ENCODE assay signal across 11 mouse cellular contexts in the genomic region with DNA sequence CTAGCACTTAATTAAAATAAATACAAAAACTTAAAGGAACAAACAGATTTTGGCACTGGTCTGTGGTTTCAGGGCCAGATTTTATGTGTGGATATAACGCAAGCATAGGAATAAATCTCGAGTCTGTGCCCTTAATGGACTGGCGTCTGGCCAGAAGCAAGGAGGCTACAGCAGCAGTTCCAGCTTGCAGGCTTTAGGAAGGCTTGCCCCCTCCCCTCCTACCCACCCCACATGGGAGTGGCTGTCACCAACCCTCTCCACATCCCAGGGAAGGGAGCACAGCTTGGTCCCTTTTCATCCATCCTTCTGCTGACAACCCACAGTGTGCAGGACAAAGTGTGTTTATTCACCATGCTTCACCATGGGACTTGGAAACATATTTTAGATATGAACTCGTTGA.
DNase-seq lines count a peak whose midpoint lies in the region; ATAC-seq and TF ChIP-seq lines count a peak whose summit lies in the region.
"Had no signal": no experiment of that assay in that cellular context is flagged by ENCODE, and none has a peak within 500 bp of the region (broad histone marks: within the 10 kb centered on the region; RNA-seq: fewer than 3 reads in every experiment).

No protein-coding gene starts in this region.

- H3K4me1 ChIP-seq in embryonic facial prominence, embryonic 14.5 days (ENCODE audit: control insufficient read depth, insufficient read depth, low read length): peaks cover 5% of the 10 kb centered on the region; the same call in 1 of the 2 replicates
- H3K4me1 ChIP-seq in embryonic facial prominence, embryonic 10.5 days: peaks cover 6% of the 10 kb centered on the region
- H3K4me1 ChIP-seq in lung, embryonic 14.5 days (ENCODE audit: insufficient read depth): peaks cover 3% of the 10 kb centered on the region; the same call in 1 of the 2 replicates
- peaks cover 17% of the 10 kb centered on the region for H3K4me1 ChIP-seq in hindbrain, postnatal 0 days (ENCODE audit: insufficient read depth, low read length)

- no peaks in the 10 kb centered on the region for H3K9me3 ChIP-seq in embryonic facial prominence, embryonic 14.5 days (ENCODE audit: control insufficient read depth, low read length)
- H3K9me3 ChIP-seq in embryonic facial prominence, embryonic 10.5 days: no peaks in the 10 kb centered on the region
- no peaks in the 10 kb centered on the region for H3K9me3 ChIP-seq in lung, embryonic 14.5 days (ENCODE audit: low read depth, low read length)
- H3K9me3 ChIP-seq in hindbrain, postnatal 0 days (ENCODE audit: low read length): no peaks in the 10 kb centered on the region
- H3K9me3 ChIP-seq: embryonic facial prominence, embryonic 15.5 days had no signal

- no peaks in the 10 kb centered on the region for H3K36me3 ChIP-seq in embryonic facial prominence, embryonic 14.5 days (ENCODE audit: control insufficient read depth, insufficient read depth, low read length)
- no peaks in the 10 kb centered on the region for H3K36me3 ChIP-seq in embryonic facial prominence, embryonic 10.5 days (replicated peaks)
- H3K36me3 ChIP-seq in lung, embryonic 14.5 days (ENCODE audit: insufficient read depth): no peaks in the 10 kb centered on the region
- no peaks in the 10 kb centered on the region for H3K36me3 ChIP-seq in hindbrain, postnatal 0 days (ENCODE audit: insufficient read depth, low read length)
- H3K36me3 ChIP-seq: embryonic facial prominence, embryonic 15.5 days had no signal

- DNase-seq in embryonic facial prominence, embryonic 14.5 days (ENCODE audit: low spot score): peak; percentile 48
- DNase-seq in embryonic facial prominence, embryonic 10.5 days (ENCODE audit: low spot score): no peak
- peak; percentile 85 for DNase-seq in lung, embryonic 14.5 days
- DNase-seq in lung, postnatal 36 days: no peak
- peak; percentile 8 for DNase-seq in brain, adult 2 months (ENCODE audit: low read depth, low spot score)
- DNase-seq in hindbrain, postnatal 0 days (ENCODE audit: low spot score): peak; percentile 76
- no peak for DNase-seq in ovary, postnatal 10 days (ENCODE audit: low spot score)
- no peak for DNase-seq in gastrocnemius, adult 8-10 months (ENCODE audit: low spot score in 2 of 2)
- DNase-seq: gastrocnemius, postnatal 25 days; heart, postnatal 10 days had no signal

- no peak overlapping the region for H3K4me2 ChIP-seq in embryonic facial prominence, embryonic 14.5 days (ENCODE audit: low read depth, low read length)
- H3K4me2 ChIP-seq in lung, embryonic 14.5 days: no peak overlapping the region
- no peak overlapping the region for H3K4me2 ChIP-seq in hindbrain, postnatal 0 days (ENCODE audit: low read depth, low read length)
- H3K4me2 ChIP-seq: embryonic facial prominence, embryonic 15.5 days had no signal

- ATAC-seq in embryonic facial prominence, embryonic 14.5 days (ENCODE audit: low read depth): no peak; the same call in 1 of the 2 replicates
- ATAC-seq in lung, embryonic 14.5 days (ENCODE audit: insufficient read depth): peak; percentile 94
- ATAC-seq in hindbrain, postnatal 0 days: peak; percentile 69

- TF ChIP-seq CTCF in lung, embryonic 14.5 days (IDR thresholded peaks at IDR 0.05; ENCODE audit: low read depth): no peak
- TF ChIP-seq CTCF in hindbrain, postnatal 0 days (IDR thresholded peaks at IDR 0.05; ENCODE audit: low read depth): no peak

- whole genome bisulfite sequencing in embryonic facial prominence, embryonic 14.5 days: 39% methylated on average over 4 of the region's 4 CpGs
- 73% methylated on average over 4 of the region's 4 CpGs for WGBS in embryonic facial prominence, embryonic 10.5 days
- WGBS in lung, embryonic 14.5 days: 22% methylated on average over 4 of the region's 4 CpGs
- 21% methylated on average over 4 of the region's 4 CpGs for WGBS in hindbrain, postnatal 0 days

- no peaks in the 10 kb centered on the region for H3K27me3 ChIP-seq in embryonic facial prominence, embryonic 14.5 days (replicated peaks; ENCODE audit: control insufficient read depth, insufficient read depth, low read length)
- H3K27me3 ChIP-seq in embryonic facial prominence, embryonic 10.5 days (replicated peaks; ENCODE audit: low read depth, poor library complexity, severe bottlenecking): no peaks in the 10 kb centered on the region
- H3K27me3 ChIP-seq in lung, embryonic 14.5 days (ENCODE audit: insufficient read depth, low read length): no peaks in the 10 kb centered on the region
- no peaks in the 10 kb centered on the region for H3K27me3 ChIP-seq in hindbrain, postnatal 0 days (ENCODE audit: insufficient read depth, low read length)

- H3K9ac ChIP-seq in embryonic facial prominence, embryonic 14.5 days (ENCODE audit: low read depth, low read length): no peak overlapping the region
- H3K9ac ChIP-seq in lung, embryonic 14.5 days: no peak overlapping the region
- H3K9ac ChIP-seq in hindbrain, postnatal 0 days (replicated peaks; ENCODE audit: low read length): no peak overlapping the region
- H3K9ac ChIP-seq: embryonic facial prominence, embryonic 15.5 days had no signal

- no peak overlapping the region for H3K27ac ChIP-seq in embryonic facial prominence, embryonic 14.5 days (replicated peaks; ENCODE audit: low read depth, low read length)
- no peak overlapping the region for H3K27ac ChIP-seq in embryonic facial prominence, embryonic 10.5 days (replicated peaks)
- no peak overlapping the region for H3K27ac ChIP-seq in lung, embryonic 14.5 days (ENCODE audit: low read depth)
- H3K27ac ChIP-seq in hindbrain, postnatal 0 days: no peak overlapping the region
- H3K27ac ChIP-seq: embryonic facial prominence, embryonic 15.5 days had no signal

- H3K4me3 ChIP-seq in embryonic facial prominence, embryonic 14.5 days (ENCODE audit: low read depth, low read length): no peak overlapping the region
- no peak overlapping the region for H3K4me3 ChIP-seq in embryonic facial prominence, embryonic 10.5 days
- no peak overlapping the region for H3K4me3 ChIP-seq in lung, embryonic 14.5 days (ENCODE audit: low read depth, low read length)
- H3K4me3 ChIP-seq in hindbrain, postnatal 0 days (ENCODE audit: low read length): no peak overlapping the region
- H3K4me3 ChIP-seq: embryonic facial prominence, embryonic 15.5 days had no signal

Comparison
In these comparisons a context has a peak if more than half of its experiments do, and no peak if none do; other contexts are left out.
1. DNase-seq: peak in embryonic facial prominence, embryonic 14.5 days (single experiment), lung, embryonic 14.5 days (single experiment), brain, adult 2 months (single experiment) and hindbrain, postnatal 0 days (single experiment); none in embryonic facial prominence, embryonic 10.5 days (single experiment), lung, postnatal 36 days (single experiment), ovary, postnatal 10 days (single experiment) and gastrocnemius, adult 8-10 months (0 of 2).